ENCODE assay signal across 9 mouse cellular contexts in genomic region chr8:94528245-94528644, GRCm38 (mm10). TPM values are rescaled to one million over a fixed set of nuclear protein-coding genes. Genes with fewer than 3 reads are reported as not detected.
A peak's percentile ranks its signal among the peaks of the same experiment; 100 is the strongest.
DNase-seq lines count a peak whose midpoint lies in the region; ATAC-seq and TF ChIP-seq lines count a peak whose summit lies in the region.
"Had no signal": no experiment of that assay in that cellular context is flagged by ENCODE, and none has a peak within 500 bp of the region (broad histone marks: within the 10 kb centered on the region; RNA-seq: fewer than 3 reads in every experiment).

No protein-coding gene starts in this region.

- ATAC-seq in hindbrain, embryonic 12.5 days (ENCODE audit: low FRiP score): no peak
- peak; percentile 74 for ATAC-seq in megakaryocyte-erythroid progenitor cell, adult 5-6 weeks (replicated peaks; ENCODE audit: low FRiP score, low TSS enrichment, poor library complexity, severe bottlenecking)

- H3K4me1 ChIP-seq in hindbrain, embryonic 10.5 days (replicated peaks): peaks cover 16% of the 10 kb centered on the region
- H3K4me1 ChIP-seq in hindbrain, embryonic 12.5 days: peaks cover 14% of the 10 kb centered on the region; the same call in 1 of the 2 replicates

- no peaks in the 10 kb centered on the region for H3K36me3 ChIP-seq in hindbrain, embryonic 10.5 days
- no peaks in the 10 kb centered on the region for H3K36me3 ChIP-seq in hindbrain, embryonic 12.5 days
- H3K36me3 ChIP-seq: embryonic facial prominence, embryonic 13.5 days had no signal

- WGBS in hindbrain, embryonic 10.5 days: 46% methylated on average over 4 of the region's 4 CpGs
- WGBS in hindbrain, embryonic 12.5 days: 40% methylated on average over 4 of the region's 4 CpGs

- H3K27me3 ChIP-seq in hindbrain, embryonic 10.5 days (ENCODE audit: insufficient read depth, poor library complexity, severe bottlenecking): peaks cover 37% of the 10 kb centered on the region
- H3K27me3 ChIP-seq in hindbrain, embryonic 12.5 days: peaks cover 20% of the 10 kb centered on the region

- no peak overlapping the region for H3K9ac ChIP-seq in hindbrain, embryonic 12.5 days
- H3K9ac ChIP-seq: embryonic facial prominence, embryonic 13.5 days had no signal

- H3K9me3 ChIP-seq in hindbrain, embryonic 10.5 days: no peaks in the 10 kb centered on the region
- no peaks in the 10 kb centered on the region for H3K9me3 ChIP-seq in hindbrain, embryonic 12.5 days (replicated peaks)
- H3K9me3 ChIP-seq: embryonic facial prominence, embryonic 13.5 days had no signal

- peak; percentile 92 for TF ChIP-seq CTCF in layer of hippocampus, adult 2 months (conservative IDR thresholded peaks at IDR 0.05)

- DNase-seq in hindbrain, embryonic 10.5 days (ENCODE audit: low spot score): peak; percentile 57
- DNase-seq in CD4-positive, CD25-positive, alpha-beta regulatory T cell, adult 2 months (ENCODE audit: low read depth, low spot score): peak; percentile 50
- peak; percentile 70 for DNase-seq in adrenal gland, postnatal 14 days
- DNase-seq in fibroblast of lung, adult 2 months (ENCODE audit: low read depth): peak; percentile 53
- DNase-seq in layer of hippocampus, adult 2 months (ENCODE audit: low spot score in 2 of 2): peak; percentile 63 to 66
- peak; percentile 40 to 41 for DNase-seq in thymus, postnatal 36 days

- no peak overlapping the region for H3K27ac ChIP-seq in hindbrain, embryonic 10.5 days
- no peak overlapping the region for H3K27ac ChIP-seq in hindbrain, embryonic 12.5 days
- H3K27ac ChIP-seq in layer of hippocampus, adult 2 months: no peak overlapping the region
- H3K27ac ChIP-seq: embryonic facial prominence, embryonic 13.5 days had no signal

- no peak overlapping the region for H3K4me3 ChIP-seq in hindbrain, embryonic 10.5 days
- no peak overlapping the region for H3K4me3 ChIP-seq in hindbrain, embryonic 12.5 days
- H3K4me3 ChIP-seq in layer of hippocampus, adult 2 months: no peak overlapping the region
- H3K4me3 ChIP-seq: embryonic facial prominence, embryonic 13.5 days had no signal

- no peak overlapping the region for H3K4me2 ChIP-seq in hindbrain, embryonic 12.5 days (replicated peaks)
- H3K4me2 ChIP-seq: embryonic facial prominence, embryonic 13.5 days had no signal

RNA-seq across cellular contexts. Expression of gene Cpne2, which starts 4.5 kb away (rescaled TPM):
- polyA plus RNA-seq in hindbrain, embryonic 10.5 days (2016; fragmentation: Nextera tagmentation; extraction: Ambion mirVana): 10.0 and 11.1 TPM in 2 replicates
- 10.4 and 11.9 TPM in 2 replicates for polyA plus RNA-seq in hindbrain, embryonic 12.5 days (2016; fragmentation: Nextera tagmentation; extraction: Ambion mirVana)
- 13.5 and 19.1 TPM in 2 replicates for total RNA-seq in adrenal gland, postnatal 14 days (2021)
- total RNA-seq in layer of hippocampus, adult 2 months (2021): 10 to 100 TPM; 29.3 to 35.0 TPM
- total RNA-seq in megakaryocyte-erythroid progenitor cell, adult 5-6 weeks (2014; fragmentation: Nextera tagmentation): 111 and 116 TPM in 2 replicates
- 78.7 and 81.7 TPM in 2 replicates for total RNA-seq in megakaryocyte-erythroid progenitor cell, adult 5-6 weeks (2017)
